Mouse (Mus musculus) heart, embryonic 16.5 days (tissue): ENCODE results near the gene Jam3. TPM values are rescaled to one million over a fixed set of nuclear protein-coding genes. Genes with fewer than 3 reads are reported as not detected.

ENCODE experiments used
- ATAC-seq: fragments of 200-750 bp; cut with Nextera tagmentation; replicated peaks from 2 replicates; pipeline ENCODE4 v1.8.0; 2017; ENCODE audit warnings: moderate number of reproducible peaks; ENCODE audit not compliant: insufficient read depth, low FRiP score; ENCODE audit errors: extremely low read depth
- H3K27ac ChIP-seq: fragments of 300-500 bp; sonication (generic); 2 replicates; pipeline ENCODE4 v1.5.1; 2014; ENCODE audit warnings: mild to moderate bottlenecking, low read length, control low read depth, moderate library complexity
- H3K27me3 ChIP-seq: fragments of 300-500 bp; sonication (generic); 2 replicates; pipeline ENCODE4 v1.6.1; 2014; ENCODE audit warnings: low read length, mixed read lengths; ENCODE audit not compliant: control insufficient read depth, insufficient read depth
- H3K36me3 ChIP-seq: fragments of 300-500 bp; sonication (generic); 2 replicates; pipeline ENCODE4 v1.6.1; 2014; ENCODE audit not compliant: control insufficient read depth, insufficient read depth
- H3K4me1 ChIP-seq: fragments of 300-500 bp; sonication (generic); 2 replicates; pipeline ENCODE4 v1.6.1; 2014; ENCODE audit warnings: low read length, mixed read lengths; ENCODE audit not compliant: control insufficient read depth, insufficient read depth
- H3K4me2 ChIP-seq: fragments of 300-500 bp; sonication (generic); 2 replicates; pipeline ENCODE4 v1.6.1; 2014; ENCODE audit warnings: low read depth, mild to moderate bottlenecking, control low read depth, low read length
- H3K4me3 ChIP-seq: fragments of 300-500 bp; sonication (generic); 2 replicates; pipeline ENCODE4 v1.5.1; 2014; ENCODE audit warnings: mild to moderate bottlenecking, control low read depth, low read length
- H3K9ac ChIP-seq: fragments of 300-500 bp; sonication (generic); 2 replicates; pipeline ENCODE4 v1.6.1; 2014; ENCODE audit warnings: low read length, control low read depth
- H3K9me3 ChIP-seq: fragments of 300-500 bp; sonication (generic); replicated peaks from 2 replicates; pipeline ENCODE4 v1.6.1; 2016; ENCODE audit warnings: low read length; ENCODE audit not compliant: control insufficient read depth
- WGBS: fragments of 180-500 bp; shearing (Covaris S2); extraction: QIAGEN DNeasy Blood & Tissue Kit; methylation state at CpG from one replicate; pipeline ENCODE4 v1.1.7; 2014; 5-methylcytosine and 5-hydroxymethylcytosine counted together
- polyA plus RNA-seq: library from polyadenylated mRNA; unstranded; fragments of >200 nt; fragmentation: Nextera tagmentation; extraction: Ambion mirVana; gene quantifications from 2 replicates; pipeline ENCODE4 v1.2.1, GENCODE M21; 2015

Gene Jam3
- polyA plus RNA-seq, 1 experiment from 2014 or later = 40.0 TPM

- Histone ChIP-seq H3K9ac (no peak overlapping the region), H3K9me3 (no peaks in the 10 kb centered on the region), H3K4me3 (no peak overlapping the region), H3K27ac (no peak overlapping the region), H3K4me1 (peaks cover 6% of the 10 kb centered on the region), H3K36me3 (no peaks in the 10 kb centered on the region), H3K4me2 (no peak overlapping the region), H3K27me3 (no peaks in the 10 kb centered on the region)
- WGBS = 89% methylated on average over 7 of the region's 7 CpGs
- ATAC-seq = no peak
Observed at GRCm38 (mm10) chr9:27135372-27135771, 19.8 kb downstream of the Jam3 start.

- Histone ChIP-seq H3K9ac (no peak overlapping the region), H3K4me2 (no peak overlapping the region), H3K27ac (no peak overlapping the region), H3K36me3 (no peaks in the 10 kb centered on the region), H3K4me1 (0 out of 2 replicates have a peak, but pooled peaks cover 2% of the 10 kb centered on the region), H3K9me3 (no peaks in the 10 kb centered on the region), H3K4me3 (no peak overlapping the region), H3K27me3 (no peaks in the 10 kb centered on the region)
- WGBS = 59% methylated on average over 1 of the region's 1 CpGs
- no peak for ATAC-seq
Observed at GRCm38 (mm10) chr9:27134410-27134809, 20.8 kb downstream of the Jam3 start.

GRCm38 (mm10) chr9:27128629-27129028, 26.6 kb downstream of the Jam3 start:
- Histone ChIP-seq H3K9ac (no peak overlapping the region), H3K4me3 (no peak overlapping the region), H3K27ac (no peak overlapping the region), H3K36me3 (no peaks in the 10 kb centered on the region), H3K4me2 (no peak overlapping the region), H3K9me3 (no peaks in the 10 kb centered on the region), H3K27me3 (no peaks in the 10 kb centered on the region), H3K4me1 (peaks cover 9% of the 10 kb centered on the region)
- no peak for ATAC-seq
- WGBS = 22% methylated on average over 4 of the region's 4 CpGs

GRCm38 (mm10) chr9:27126543-27126942, 28.7 kb downstream of the Jam3 start:
- H3K36me3 ChIP-seq = no peaks in the 10 kb centered on the region
- H3K9me3 ChIP-seq = 0 out of 2 replicates have a peak, but pooled peaks cover 3% of the 10 kb centered on the region
- H3K27ac ChIP-seq = no peak overlapping the region
- H3K4me3 ChIP-seq = no peak overlapping the region
- H3K4me2 ChIP-seq = no peak overlapping the region
- WGBS = 93% methylated on average over 6 of the region's 6 CpGs
- no peak for ATAC-seq
- H3K27me3 ChIP-seq = no peaks in the 10 kb centered on the region
- H3K4me1 ChIP-seq = peaks cover 9% of the 10 kb centered on the region
- no peak overlapping the region for H3K9ac ChIP-seq

GRCm38 (mm10) chr9:27125450-27125849, 29.8 kb downstream of the Jam3 start:
- Histone ChIP-seq H3K27me3 (no peaks in the 10 kb centered on the region), H3K4me1 (peaks cover 9% of the 10 kb centered on the region), H3K4me3 (no peak overlapping the region), H3K36me3 (no peaks in the 10 kb centered on the region), H3K9me3 (0 out of 2 replicates have a peak, but pooled peaks cover 3% of the 10 kb centered on the region), H3K27ac (no peak overlapping the region), H3K9ac (no peak overlapping the region), H3K4me2 (no peak overlapping the region)
- WGBS = 60% methylated on average over 6 of the region's 6 CpGs
- ATAC-seq = no peak

- H3K4me3 ChIP-seq = no peak overlapping the region
Observed at GRCm38 (mm10) chr9:27123947-27124346, 31.3 kb downstream of the Jam3 start.

GRCm38 (mm10) chr9:27122963-27123362, 32.3 kb downstream of the Jam3 start:
- Histone ChIP-seq H3K27me3 (no peaks in the 10 kb centered on the region), H3K4me3 (no peak overlapping the region), H3K4me2 (no peak overlapping the region), H3K9ac (no peak overlapping the region), H3K9me3 (0 out of 2 replicates have a peak, but pooled peaks cover 3% of the 10 kb centered on the region), H3K4me1 (peaks cover 9% of the 10 kb centered on the region), H3K27ac (no peak overlapping the region), H3K36me3 (no peaks in the 10 kb centered on the region)
- no peak for ATAC-seq
- 88% methylated on average over 4 of the region's 4 CpGs for WGBS

More at GRCm38 (mm10) chr9:27123947-27124346, 31.3 kb downstream of the Jam3 start:
- Histone ChIP-seq H3K27ac (no peak overlapping the region), H3K9me3 (0 out of 2 replicates have a peak, but pooled peaks cover 3% of the 10 kb centered on the region), H3K36me3 (no peaks in the 10 kb centered on the region), H3K9ac (no peak overlapping the region), H3K27me3 (no peaks in the 10 kb centered on the region), H3K4me1 (peaks cover 9% of the 10 kb centered on the region), H3K4me2 (no peak overlapping the region)
- 49% methylated on average over 2 of the region's 2 CpGs for WGBS
- no peak for ATAC-seq

- peaks cover 9% of the 10 kb centered on the region for H3K4me1 ChIP-seq
- no peak overlapping the region for H3K4me2 ChIP-seq
- H3K36me3 ChIP-seq = no peaks in the 10 kb centered on the region
- no peak overlapping the region for H3K9ac ChIP-seq
- H3K27me3 ChIP-seq = no peaks in the 10 kb centered on the region
- no peak overlapping the region for H3K4me3 ChIP-seq
- H3K27ac ChIP-seq = no peak overlapping the region
- H3K9me3 ChIP-seq = 0 out of 2 replicates have a peak, but pooled peaks cover 3% of the 10 kb centered on the region
- 95% methylated on average over 4 of the region's 4 CpGs for WGBS
- no peak for ATAC-seq
Observed at GRCm38 (mm10) chr9:27122076-27122475, 33.1 kb downstream of the Jam3 start.

- Histone ChIP-seq H3K4me3 (no peak overlapping the region), H3K27me3 (no peaks in the 10 kb centered on the region), H3K36me3 (no peaks in the 10 kb centered on the region), H3K4me2 (no peak overlapping the region), H3K9me3 (0 out of 2 replicates have a peak, but pooled peaks cover 3% of the 10 kb centered on the region), H3K4me1 (peaks cover 9% of the 10 kb centered on the region), H3K9ac (no peak overlapping the region), H3K27ac (no peak overlapping the region)
- no peak for ATAC-seq
- WGBS = 80% methylated on average over 9 of the region's 9 CpGs
Observed at GRCm38 (mm10) chr9:27121254-27121653, 34.0 kb downstream of the Jam3 start.
